Mouse (Mus musculus): ENCODE data around the gene Tmprss12. TPM values are rescaled to one million over a fixed set of nuclear protein-coding genes. Genes with fewer than 3 reads are reported as not detected.
"Not testable (repeated sequence)": the region's sequence is repeated elsewhere in the genome, so short reads cannot be mapped to it uniquely, and the experiment has no call there.

Tmprss12 gene
- total RNA-seq, 2 experiments from 2014 or later, result not detected

DNA sequence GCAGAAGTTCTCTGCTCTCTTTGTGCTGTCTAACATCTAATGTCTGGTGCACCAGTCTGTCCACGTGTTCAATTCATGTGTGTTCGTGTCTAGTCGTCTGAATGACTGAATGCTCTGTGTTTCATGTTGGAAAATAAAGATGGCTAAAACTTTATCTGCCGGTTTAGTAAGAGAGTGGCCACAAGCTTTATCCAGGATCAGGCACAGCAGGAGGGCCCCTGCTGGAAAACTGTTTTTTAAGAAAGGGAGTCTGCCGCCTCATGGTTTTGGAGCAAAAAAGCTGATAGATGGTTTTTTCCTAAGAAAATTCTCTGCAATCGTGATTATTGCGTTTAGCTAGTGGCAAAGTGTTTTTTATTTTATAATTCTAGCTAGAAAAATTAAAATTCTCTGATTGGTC is 10.0 kb upstream of the Tmprss12 start:
- intact Hi-C loops (cut with DNase I; ENCODE audit: low total_unique reads); DNase-seq: not testable (repeated sequence)

DNA sequence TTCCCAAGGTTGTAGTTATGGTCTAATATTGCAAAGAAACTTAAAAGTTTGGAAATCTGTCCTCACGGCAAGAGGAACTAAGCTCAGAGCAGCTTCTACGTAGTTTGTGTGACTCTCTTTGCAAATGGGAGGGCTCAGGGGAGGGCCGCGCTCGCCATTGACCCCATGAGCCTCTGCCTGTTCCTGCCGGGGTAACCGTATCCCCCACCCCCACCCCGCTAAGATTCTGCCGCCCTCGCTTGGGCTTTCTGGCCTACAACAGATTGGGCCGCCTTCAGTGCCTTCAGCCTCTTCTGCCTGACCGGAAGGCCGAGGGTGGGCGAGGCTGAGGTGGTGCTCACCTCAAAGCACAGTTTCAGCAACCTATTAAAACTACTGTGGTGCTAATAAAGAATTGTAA is 9.2 kb upstream of the Tmprss12 start:
- no peak for DNase-seq
- intact Hi-C loops (cut with DNase I; ENCODE audit: low total_unique reads), result no loop called here

DNA sequence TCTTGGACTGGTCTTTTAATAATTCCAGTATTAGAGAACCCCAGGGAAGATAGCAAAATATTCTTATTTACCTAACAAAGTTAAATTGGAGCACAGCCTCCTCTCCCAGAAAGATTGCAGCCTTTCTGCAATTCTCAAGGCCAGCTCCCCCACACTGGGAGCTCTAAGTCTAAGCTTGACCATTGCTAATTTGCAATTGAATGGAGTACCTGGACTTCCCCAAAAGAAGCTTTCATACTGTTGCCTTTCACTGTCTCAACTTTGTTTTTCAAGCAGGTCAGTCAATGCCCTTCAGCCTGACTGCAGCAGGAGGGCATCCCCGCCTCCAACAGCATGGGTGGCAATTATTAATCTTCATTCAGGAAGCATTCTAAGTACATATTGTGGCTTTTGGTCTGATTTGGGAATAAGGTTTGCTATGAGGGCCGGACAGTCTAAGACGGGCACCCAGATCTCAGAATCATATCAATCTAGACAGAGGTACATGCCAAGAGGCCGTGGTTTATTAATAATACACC is 6.8 kb upstream of the Tmprss12 start:
- DNase-seq; intact Hi-C loops (cut with DNase I; ENCODE audit: low total_unique reads): not testable (repeated sequence)

DNA sequence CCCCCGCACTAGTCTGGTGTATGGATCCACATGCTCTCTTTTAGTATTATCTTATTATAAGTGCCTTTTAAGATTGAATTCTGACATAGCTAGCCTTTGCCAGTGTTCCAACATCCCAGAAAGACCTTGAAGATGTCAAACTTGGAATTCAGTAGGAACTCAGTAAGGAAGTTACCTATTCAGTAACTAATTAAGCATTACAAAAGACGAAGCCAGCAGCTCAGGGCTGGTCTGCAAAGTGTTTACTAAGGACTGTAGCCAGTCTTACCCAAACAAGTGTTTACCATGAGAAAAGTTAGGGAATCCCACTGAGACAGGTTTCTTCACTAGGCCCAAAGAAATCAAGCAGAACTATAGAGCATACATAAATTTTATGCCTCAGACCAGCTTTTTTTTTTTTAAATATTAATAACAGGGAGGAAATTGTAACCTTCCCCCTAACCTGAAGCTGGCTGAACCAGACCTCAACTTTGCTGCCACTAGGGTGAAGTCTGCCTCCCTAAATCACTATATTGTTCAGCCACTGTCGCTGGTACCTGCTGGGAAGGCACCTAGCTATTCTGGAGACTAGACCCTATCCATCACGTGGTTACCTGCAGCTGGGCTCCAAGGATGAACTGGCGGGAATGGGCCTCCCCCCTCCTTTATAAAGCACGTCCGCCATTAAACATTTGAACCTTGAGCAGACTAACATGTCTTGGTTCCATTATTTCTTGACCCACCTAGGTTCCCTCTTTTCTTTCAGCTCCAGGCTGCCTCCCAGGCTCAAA is 5.7 kb upstream of the Tmprss12 start:
- DNase-seq, result no peak
- intact Hi-C loops (cut with DNase I; ENCODE audit: low total_unique reads), result no loop called here

DNA sequence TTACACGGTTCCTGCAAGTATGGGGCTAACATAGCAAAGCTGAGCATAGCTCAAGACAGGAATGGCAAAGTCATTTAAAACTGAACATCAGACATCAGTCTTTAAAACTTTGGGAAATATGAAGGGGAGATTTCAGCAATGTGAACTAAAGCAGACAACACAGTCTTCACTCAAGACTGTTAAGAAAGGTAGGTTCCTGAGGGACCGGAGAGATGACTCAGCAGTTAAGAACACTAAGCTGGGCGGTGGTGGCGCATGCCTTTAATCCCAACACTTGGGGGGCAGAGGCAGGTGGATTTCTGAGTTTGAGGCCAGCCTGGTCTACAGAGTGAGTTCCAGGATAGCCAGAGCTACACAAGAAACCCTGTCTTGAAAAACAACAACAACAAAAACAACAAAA is 4.2 kb upstream of the Tmprss12 start:
- no peak for DNase-seq

DNA sequence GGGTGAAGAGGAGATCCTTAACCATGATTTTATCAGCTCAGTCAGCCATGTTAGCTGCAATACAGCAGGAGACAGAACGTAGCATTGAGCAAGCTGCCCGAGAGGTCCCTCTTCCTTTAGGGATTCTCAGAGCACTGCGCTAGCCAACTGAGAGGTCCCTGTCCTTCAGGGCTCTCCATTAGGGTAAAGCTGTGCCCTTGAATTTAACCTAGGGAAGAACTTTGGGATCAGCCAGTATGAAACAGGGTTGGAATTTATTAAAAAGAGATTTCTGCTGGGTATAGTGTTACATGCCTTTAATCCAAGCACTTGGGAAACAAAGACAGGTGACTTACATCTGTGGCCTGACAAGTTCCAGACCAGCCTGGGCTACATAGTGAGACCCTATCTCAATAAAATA is 3.1 kb upstream of the Tmprss12 start:
- DNase-seq, result no peak
- intact Hi-C loops (cut with DNase I; ENCODE audit: low total_unique reads), result no loop called here

More for the DNA sequence above, 4.2 kb upstream of the Tmprss12 start:
- intact Hi-C loops (cut with DNase I; ENCODE audit: low total_unique reads), result no loop called here

DNA sequence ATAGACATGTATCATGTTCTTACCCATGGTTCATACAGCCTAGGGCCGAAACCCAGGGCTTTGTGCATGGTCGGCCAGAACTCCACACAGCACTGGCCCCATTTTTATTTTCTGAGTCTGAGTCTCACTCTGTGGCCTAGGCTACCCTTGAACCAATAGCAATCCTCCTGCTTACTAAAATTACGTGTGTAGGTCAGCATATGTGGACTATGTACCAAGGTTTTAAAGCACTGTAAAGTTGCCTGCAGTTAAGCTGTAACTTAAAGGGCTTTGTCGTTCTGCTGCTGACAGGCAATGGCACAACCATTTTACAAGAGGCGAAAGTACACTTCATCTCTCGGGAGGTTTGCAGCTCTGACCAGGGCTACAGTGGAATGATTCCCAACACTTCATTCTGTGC is 8.3 kb downstream of the Tmprss12 start:
- no peak for DNase-seq
- intact Hi-C loops (cut with DNase I; ENCODE audit: low total_unique reads), result no loop called here

DNA sequence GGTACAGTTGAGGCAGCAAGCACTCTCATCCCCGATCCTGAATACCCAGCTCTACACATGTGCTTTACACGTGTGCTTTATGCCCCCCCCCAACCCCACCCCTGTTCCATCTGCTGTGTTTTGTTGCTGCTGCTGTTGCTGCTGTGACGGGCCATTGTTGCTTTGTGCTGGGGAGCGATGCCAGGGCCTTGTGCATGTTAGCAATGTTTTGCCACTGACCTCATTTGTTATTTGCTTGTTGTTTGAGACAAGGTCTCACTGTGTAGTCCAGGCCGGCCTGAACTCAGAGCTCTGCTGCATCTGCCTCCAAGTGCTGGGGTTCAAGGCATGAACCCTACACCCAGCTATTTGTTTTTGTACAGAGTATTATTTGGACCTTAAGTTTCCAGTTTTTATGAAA is 10.2 kb downstream of the Tmprss12 start:
- intact Hi-C loops (cut with DNase I; ENCODE audit: low total_unique reads), result no loop called here
- DNase-seq, result no peak

DNA sequence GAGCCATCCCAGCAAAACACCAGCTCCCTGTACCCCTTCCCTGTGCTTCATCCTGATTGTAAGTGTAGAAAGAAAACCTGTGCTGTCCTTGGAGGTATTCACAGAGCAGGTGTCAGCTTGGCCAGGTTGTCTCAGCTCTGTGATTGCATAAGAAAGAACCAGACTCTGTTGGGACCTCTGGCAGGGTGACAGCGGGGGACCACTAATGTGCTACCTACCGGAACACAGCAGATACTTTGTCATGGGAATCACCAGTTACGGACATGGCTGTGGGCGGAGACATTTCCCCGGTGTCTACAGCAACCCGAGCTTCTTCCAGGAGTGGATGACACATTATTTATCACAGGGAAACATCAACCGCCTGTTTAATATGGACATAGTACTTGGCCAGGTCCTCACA is 11.7 kb downstream of the Tmprss12 start:
- intact Hi-C loops (cut with DNase I; ENCODE audit: low total_unique reads), result no loop called here
- no peak for DNase-seq

DNA sequence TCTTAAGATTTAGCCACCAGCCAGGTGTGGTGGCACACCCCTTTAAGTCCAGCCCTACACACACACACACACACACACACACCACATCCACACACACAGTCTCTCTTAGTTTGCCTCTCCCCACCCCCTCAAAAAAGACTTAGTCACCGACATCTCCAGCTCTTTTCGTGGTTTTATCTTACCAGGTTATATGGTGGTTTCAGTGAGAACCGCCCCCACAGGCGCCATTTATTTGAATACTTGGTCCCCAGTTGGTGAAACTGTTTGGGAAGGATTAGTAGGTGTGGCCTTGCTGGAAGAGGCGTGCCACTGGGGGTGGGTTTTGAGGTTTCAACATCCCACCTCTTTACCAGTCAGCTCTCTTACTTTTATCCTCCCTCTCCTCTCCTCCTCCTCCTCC is 17.2 kb downstream of the Tmprss12 start:
- intact Hi-C loops (cut with DNase I; ENCODE audit: low total_unique reads), result no loop called here
- no peak for DNase-seq

DNA sequence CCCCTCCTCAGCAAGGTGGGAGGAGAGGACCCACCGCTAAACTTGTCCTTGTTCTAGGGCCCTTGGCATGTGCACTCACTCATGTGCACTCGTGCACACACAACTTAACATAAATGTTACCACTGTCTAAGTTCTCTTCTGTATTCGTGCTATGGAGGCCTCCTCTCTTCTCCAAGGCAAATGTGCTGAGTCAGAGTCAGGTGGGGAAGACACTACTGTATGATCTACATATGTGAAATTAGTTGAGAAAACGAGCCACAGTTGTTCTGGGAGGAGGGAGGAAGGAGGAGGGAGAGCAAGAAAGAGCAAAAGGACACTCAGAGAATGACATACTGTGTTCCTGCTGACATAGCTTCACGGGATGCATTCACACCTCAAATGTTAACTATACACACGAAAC is 19.9 kb downstream of the Tmprss12 start:
- intact Hi-C loops (cut with DNase I; ENCODE audit: low total_unique reads), result no loop called here
- no peak for DNase-seq

DNA sequence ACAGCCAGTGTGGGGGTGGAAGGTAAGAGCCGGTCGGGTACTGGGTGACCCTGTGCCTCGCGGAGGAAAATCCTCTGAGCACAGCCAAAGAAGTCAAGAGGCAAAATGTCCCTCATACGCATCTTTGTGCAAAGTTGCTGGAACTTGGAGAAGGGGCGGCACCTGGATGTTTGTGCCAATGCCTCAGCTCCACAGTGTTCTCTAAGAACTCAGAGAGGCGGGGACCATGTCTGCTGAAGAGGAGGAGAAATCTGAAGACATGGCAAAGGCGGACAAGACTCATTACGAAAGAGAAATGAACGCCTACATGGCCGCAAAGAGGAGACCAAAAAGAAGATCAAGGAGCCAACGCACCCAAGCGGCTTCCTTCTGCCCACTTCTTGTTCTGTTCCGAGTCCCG is 20.9 kb downstream of the Tmprss12 start:
- intact Hi-C loops (cut with DNase I; ENCODE audit: low total_unique reads), result no loop called here
- no peak for DNase-seq

DNA sequence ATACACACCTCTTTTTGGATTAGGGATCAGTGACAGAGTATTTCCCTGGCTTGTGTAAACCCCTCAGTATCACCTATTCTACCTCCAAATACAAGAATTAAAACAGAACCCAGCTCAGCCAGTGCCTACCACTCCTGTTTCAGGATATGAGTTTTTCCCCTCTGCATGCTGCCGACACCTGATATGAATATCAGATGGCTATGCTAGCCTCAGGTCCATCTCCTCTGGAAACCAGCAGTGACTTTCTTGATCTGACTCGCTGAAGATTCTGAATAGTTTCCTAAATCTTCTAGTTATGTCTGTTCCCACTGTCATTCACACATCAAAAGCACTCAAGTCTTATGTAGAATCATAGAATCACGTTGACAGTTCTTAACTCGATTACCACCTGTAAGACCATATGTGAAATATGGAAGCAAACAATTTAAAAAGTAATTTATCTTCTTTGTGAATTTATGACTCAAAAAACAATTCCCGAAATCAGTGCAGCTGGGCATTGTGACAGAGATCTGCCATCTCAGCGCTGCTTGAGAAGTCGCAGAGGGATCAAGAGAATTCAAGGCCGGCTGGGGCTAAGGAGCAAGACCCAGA is 22.9 kb downstream of the Tmprss12 start:
- intact Hi-C loops (cut with DNase I; ENCODE audit: low total_unique reads), result no loop called here
- no peak for DNase-seq

DNA sequence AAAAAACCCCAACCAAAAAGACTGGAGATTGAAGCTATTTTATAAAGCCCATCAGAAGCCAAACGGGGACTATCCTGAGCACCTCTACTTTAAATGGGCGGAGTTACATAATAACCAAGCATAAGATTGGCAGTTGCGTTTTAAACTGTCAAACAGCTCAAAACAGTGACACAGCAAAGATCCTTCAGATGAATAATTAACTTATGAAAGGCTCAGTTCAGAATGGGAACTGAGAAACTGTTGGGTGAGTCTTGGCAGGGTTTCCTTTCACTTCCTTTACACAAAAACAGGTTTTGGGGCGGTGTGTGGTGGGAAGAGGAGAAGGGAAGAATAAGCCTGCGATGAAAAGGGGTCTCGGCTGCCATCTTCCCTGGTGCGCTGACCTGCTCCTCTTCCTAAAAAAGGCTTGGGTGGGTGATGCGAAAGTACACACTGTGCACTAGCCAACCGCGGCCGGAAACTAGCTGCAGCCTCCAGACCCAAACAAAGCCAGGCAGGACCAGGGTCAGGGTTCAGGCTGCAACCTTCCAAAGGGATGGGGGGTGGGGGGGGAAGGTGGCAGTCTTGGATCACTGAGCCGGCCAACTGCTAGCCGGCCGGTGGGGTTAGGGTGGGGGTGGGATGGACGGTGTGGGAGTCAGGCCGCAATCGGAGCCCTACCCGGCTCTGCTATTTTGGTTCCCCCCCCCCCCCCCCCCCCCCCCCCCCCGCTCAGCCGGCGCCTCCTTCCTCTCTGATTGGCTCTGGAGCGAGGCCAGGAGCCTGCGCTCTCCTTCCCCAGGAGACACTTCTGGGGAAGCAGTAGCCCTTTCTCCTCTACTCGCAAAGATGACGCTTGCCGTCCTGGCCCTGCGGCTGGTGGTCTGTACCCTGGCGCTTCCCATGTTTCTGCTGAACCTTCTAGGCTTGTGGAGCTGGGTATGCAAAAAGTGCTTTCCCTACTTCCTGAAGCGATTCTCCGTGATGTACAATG is 23.7 kb downstream of the Tmprss12 start, which contains the start of gene Mettl7a1:
TSS of gene Mettl7a1 (plus strand) at position 122 of the 973 bp plus-strand sequence.
- peak; percentile 88 for DNase-seq
- intact Hi-C loops (cut with DNase I; ENCODE audit: low total_unique reads), result no loop called here

DNA sequence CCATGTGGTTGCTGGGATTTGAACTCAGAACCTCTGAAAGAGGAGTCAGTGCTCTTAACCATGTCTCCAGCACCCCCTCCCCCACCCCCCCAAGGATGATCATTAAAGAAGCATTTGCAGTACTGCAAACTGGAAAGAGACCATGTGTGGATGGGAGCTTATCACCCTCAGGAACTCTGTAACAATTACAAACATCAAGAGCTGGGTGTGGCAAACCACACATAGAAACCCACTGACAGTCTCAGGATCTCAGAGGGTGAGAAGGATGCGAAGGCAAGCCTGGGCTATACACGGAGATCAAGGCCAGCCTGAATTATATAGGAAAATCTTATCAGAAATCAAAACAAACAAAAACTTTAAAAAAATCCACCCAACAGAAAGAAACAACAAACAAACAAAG is 25.6 kb downstream of the Tmprss12 start:
- no peak for DNase-seq
- intact Hi-C loops (cut with DNase I; ENCODE audit: low total_unique reads), result no loop called here

DNA sequence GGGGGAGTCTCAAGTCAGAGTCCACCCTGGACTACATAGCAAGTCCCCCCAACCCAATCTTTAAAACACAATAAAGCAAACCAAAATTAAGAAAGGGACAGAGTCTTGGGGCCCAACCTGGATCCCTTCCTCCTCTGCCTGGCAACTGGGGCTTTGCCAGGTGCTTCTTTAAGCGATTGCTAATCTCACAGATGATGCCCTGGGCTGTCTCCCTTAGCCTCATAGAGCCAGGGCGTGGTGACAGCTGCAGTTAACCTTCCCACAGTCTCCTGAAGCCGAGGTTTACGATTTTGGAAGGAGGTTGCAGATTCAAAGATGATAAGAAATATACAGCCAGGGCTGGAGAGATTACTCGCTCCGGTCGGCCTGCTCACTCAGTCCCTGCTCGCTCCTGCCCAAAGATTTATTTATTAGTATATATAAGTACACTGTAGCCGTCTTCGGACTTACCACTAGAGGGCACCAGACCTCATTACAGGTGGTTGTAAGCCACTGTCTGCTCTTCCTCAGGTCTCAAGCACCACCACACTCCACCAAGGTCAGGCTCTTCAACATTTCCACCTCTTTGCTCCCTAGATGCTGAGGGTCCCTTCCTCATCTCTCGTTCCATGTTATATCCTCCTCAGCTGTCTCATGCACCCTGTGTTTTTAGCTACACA is 26.9 kb downstream of the Tmprss12 start:
- DNase-seq; intact Hi-C loops (cut with DNase I; ENCODE audit: low total_unique reads): not testable (repeated sequence)

DNA sequence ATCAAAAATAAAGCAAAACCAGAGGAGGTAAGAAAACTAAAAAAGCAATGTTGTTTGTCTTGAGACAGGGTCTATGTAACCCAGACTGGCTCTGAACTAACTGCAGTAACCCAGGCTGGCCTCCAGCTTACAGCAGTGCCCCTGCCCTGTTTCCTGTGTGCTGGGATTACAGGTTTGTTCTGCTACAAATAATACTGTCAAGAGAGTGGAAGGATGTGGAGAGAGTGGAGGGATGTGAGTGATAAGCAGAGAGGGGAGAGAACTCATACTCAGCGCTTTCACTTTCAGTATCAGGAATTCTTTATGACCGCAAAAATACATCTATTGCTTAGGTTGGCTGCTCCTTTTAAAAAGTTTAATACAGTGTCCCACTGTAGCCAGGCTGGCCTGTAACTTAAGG is 31.7 kb downstream of the Tmprss12 start:
- intact Hi-C loops (cut with DNase I; ENCODE audit: low total_unique reads), result no loop called here
- DNase-seq, result no peak

DNA sequence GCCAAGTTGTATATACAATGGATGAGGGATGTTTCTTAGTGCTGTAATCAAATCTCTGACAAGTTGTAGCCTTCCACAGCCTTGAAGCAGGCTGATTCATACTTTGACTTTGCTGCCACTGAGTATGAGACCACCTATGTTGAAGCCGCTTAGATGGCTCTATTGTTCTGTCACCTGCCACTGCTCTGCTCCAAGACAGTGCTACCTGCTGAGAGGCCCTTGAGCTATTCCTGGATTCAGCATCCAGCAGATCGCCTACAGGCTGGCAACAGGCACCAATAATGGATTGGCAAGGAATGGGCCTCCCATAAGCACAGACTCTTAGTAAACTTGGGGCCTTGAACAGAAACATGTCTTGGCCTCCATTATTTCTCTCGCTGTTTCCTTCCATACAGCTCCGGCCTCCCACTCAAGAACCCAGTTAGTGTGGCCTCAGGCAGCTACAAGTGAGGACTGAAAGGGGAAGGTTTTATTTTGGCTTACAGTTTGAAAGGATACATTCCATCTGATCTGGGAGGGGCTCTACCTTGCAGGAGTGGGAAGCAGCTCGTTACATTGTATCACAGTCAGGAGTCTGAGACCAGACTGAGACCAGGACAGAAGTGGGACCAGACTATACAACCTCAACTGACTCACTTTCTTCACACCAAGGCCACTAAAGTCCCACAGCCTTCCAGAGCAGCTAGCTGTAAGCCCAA is 34.0 kb downstream of the Tmprss12 start:
- intact Hi-C loops (cut with DNase I; ENCODE audit: low total_unique reads), result no loop called here
- no peak for DNase-seq

Data from gastrocnemius, postnatal 14 days (tissue).